Mouse (Mus musculus) bone marrow, adult 2 months (tissue): ENCODE measurements around the gene Shc3.

Experiments used
- CTCF ChIP-seq: fragments of 200-500 bp; IDR thresholded peaks from 2 replicates; pipeline ENCODE4 v1.5.1; 2011; ENCODE audit warnings: low read length, control low read depth; ENCODE audit not compliant: control insufficient read depth, insufficient read depth
- POLR2A ChIP-seq: fragments of 200-500 bp; IDR thresholded peaks from 2 replicates; pipeline ENCODE4 v1.6.1; 2011; ENCODE audit warnings: low read depth, mild to moderate bottlenecking, control low read depth, low read length, borderline replicate concordance; ENCODE audit not compliant: control insufficient read depth

- TF ChIP-seq CTCF (no peak), POLR2A (no peak)
Measured at GRCm38 (mm10) chr13:51397861-51398260, 171.4 kb downstream of the Shc3 start.
